Mouse (Mus musculus) forebrain, embryonic 10.5 days (tissue): ENCODE data around the gene Tfpt. TPM values are rescaled to one million over a fixed set of nuclear protein-coding genes. Genes with fewer than 3 reads are reported as not detected.
A peak's percentile ranks its signal among the peaks of the same experiment; 100 is the strongest.

ENCODE experiments used
- DNase-seq: peaks from one replicate; pipeline ENCODE4 v3.0.0-alpha.2; 2017; ENCODE audit warnings: low spot score; ENCODE audit errors: extremely low spot score
- H3K27ac ChIP-seq: fragments of 300-500 bp; sonication (generic); 2 replicates; pipeline ENCODE4 v1.5.1; 2016; ENCODE audit warnings: mild to moderate bottlenecking
- H3K27me3 ChIP-seq: fragments of 300-500 bp; sonication (generic); 2 replicates; pipeline ENCODE4 v1.6.1; 2016; ENCODE audit warnings: mild to moderate bottlenecking; ENCODE audit not compliant: poor library complexity, severe bottlenecking
- H3K36me3 ChIP-seq: fragments of 300-500 bp; sonication (generic); replicated peaks from 2 replicates; pipeline ENCODE4 v1.6.1; 2016; ENCODE audit warnings: mild to moderate bottlenecking, moderate library complexity
- H3K4me1 ChIP-seq: fragments of 300-500 bp; sonication (generic); 2 replicates; pipeline ENCODE4 v1.6.1; 2016
- H3K4me3 ChIP-seq: fragments of 300-500 bp; sonication (generic); 2 replicates; pipeline ENCODE4 v1.5.1; 2016; ENCODE audit warnings: mild to moderate bottlenecking, moderate library complexity
- H3K9me3 ChIP-seq: fragments of 300-500 bp; sonication (generic); 2 replicates; pipeline ENCODE4 v1.6.1; 2016; ENCODE audit warnings: mild to moderate bottlenecking, moderate library complexity
- WGBS: fragments of 180-500 bp; shearing (Covaris S2); methylation state at CpG from one replicate; pipeline ENCODE4 v1.1.7; 2016; 5-methylcytosine and 5-hydroxymethylcytosine counted together
- polyA plus RNA-seq: library from polyadenylated mRNA; unstranded; fragments of >200 nt; fragmentation: Nextera tagmentation; extraction: Ambion mirVana; gene quantifications from 2 replicates; pipeline ENCODE4 v1.2.1, GENCODE M21; 2016

The Tfpt gene
- 29.0 and 30.8 TPM in 2 replicates for polyA plus RNA-seq

DNA sequence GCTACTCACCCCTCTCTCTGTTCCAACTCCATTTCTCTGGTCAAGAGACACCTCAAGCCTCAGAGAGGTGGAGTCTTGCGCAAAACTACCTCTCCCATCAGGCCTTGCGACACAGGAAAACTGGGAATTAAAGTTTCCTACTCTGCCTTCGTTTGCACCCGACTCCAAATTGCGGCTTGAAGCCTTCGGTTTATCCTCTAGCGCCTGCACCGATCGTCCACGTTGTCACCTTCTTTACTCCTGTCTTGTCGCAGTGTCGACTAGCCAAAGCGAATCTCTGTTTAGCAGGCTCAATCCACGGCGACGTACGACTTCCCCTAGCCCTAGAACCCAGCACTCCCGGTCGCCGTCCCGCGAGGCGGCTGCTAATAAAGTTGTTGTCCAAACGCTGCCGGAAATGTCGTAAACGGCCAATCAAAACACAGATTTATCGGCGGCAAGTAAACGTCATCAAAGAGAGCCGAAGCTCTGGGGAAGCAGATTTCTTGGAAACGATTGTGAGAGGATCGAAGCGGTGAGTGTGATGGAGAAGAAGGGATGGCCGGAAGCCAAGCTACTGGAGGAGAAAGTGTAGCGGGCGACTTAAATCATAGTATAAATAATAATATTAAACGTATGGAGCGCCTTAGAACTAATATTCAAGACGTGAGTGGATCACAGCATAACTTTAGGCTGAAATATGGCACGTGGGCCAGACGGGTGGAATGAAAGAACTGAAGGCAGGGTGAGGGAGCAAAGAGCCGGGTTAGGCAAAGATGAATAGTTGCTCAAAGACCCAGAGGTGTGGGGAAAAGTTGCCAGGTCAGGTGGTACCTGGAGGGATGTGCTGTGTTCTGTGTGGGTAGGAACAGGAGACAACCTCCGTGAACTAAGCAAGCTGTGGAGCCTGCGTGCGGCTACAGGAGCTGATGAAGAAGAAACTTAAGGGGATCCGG, at the start of gene Tfpt, which contains the start of gene Prpf31:
TSS of gene Tfpt (minus strand) at position 387 of the 935 bp plus-strand sequence.
TSS of gene Prpf31 (plus strand) at position 443 of the 935 bp plus-strand sequence.
- H3K4me1 ChIP-seq: peaks cover 22% of the 10 kb centered on the region
- peak within 1 kb of the TSS; percentile 77 for H3K4me3 ChIP-seq
- no peaks in the 10 kb centered on the region for H3K27me3 ChIP-seq
- DNase-seq: peak; percentile 96
- H3K9me3 ChIP-seq: no peaks in the 10 kb centered on the region
- 1% methylated on average over 47 of the region's 47 CpGs for WGBS
- H3K36me3 ChIP-seq: peaks cover 55% of the 10 kb centered on the region
- H3K27ac ChIP-seq: peak within 1 kb of the TSS; percentile 88

- Histone ChIP-seq H3K9me3 (no peaks in the 10 kb centered on the region), H3K4me3 (no peak within 1 kb of the TSS), H3K4me1 (no peaks in the 10 kb centered on the region), H3K27me3 (no peaks in the 10 kb centered on the region), H3K27ac (no peak within 1 kb of the TSS), H3K36me3 (peaks cover 21% of the 10 kb centered on the region)
- 51% methylated on average over 9 of the region's 9 CpGs for WGBS
- DNase-seq: no peak
These were observed 47.6 kb upstream of the Tfpt start, which contains the start of gene Tmc4 for GRCm38 (mm10) chr7:3677342-3677741. Tmc4 (minus strand) TSS chr7:3677553.

DNA sequence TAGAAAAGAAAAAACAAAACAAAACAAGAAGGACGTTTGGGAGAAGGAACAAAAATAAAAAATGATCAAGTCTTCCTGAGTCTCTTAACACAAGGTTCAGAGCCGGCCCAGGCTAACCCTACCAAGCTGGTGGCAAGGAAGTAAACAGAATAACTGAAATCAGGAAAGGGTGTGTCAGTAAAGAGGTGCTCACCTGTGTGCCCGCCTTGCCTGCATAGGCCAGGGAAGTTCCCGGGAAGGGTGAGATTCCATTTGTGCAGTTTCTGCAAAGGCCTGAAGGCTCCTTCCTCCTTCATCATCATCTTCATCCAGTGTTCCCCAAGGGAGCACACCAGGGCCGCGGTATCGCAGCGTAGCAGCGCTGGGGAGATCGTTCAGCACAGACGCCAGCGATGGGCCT, 46.6 kb upstream of the Tfpt start:
- 92% methylated on average over 12 of the region's 12 CpGs for WGBS
- Histone ChIP-seq H3K27ac (no peak overlapping the region), H3K36me3 (peaks cover 19% of the 10 kb centered on the region), H3K4me3 (no peak overlapping the region), H3K4me1 (no peaks in the 10 kb centered on the region), H3K9me3 (no peaks in the 10 kb centered on the region), H3K27me3 (no peaks in the 10 kb centered on the region)
- no peak for DNase-seq

DNA sequence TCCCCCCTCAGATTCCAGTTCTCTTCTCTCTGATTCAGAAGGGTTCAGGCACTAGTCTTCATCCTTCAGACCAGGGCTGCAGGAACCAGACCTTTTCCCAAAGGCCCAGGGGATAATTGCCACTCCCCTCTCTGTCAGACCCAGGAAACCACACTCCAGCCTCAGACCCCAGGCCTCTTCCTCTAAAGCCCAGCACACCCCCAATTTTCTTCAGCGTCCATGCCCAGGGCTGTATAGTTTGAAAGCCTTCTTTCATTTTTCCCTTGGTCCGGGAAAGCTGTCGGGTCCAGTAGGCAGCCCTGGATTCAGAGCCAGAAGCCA, 45.5 kb upstream of the Tfpt start:
- no peak overlapping the region for H3K27ac ChIP-seq
- H3K9me3 ChIP-seq: no peaks in the 10 kb centered on the region
- no peaks in the 10 kb centered on the region for H3K4me1 ChIP-seq
- no peak for DNase-seq
- peaks cover 12% of the 10 kb centered on the region; the same call in 1 of the 2 replicates for H3K36me3 ChIP-seq
- no peaks in the 10 kb centered on the region for H3K27me3 ChIP-seq
- WGBS: 83% methylated on average over 3 of the region's 3 CpGs
- no peak overlapping the region for H3K4me3 ChIP-seq

GRCm38 (mm10) chr7:3674507-3675227, 44.9 kb upstream of the Tfpt start:
- DNase-seq: peak; percentile 78
- H3K27me3 ChIP-seq: no peaks in the 10 kb centered on the region
- H3K36me3 ChIP-seq: peaks cover 10% of the 10 kb centered on the region; the same call in 1 of the 2 replicates
- H3K27ac ChIP-seq: no peak overlapping the region
- no peaks in the 10 kb centered on the region for H3K4me1 ChIP-seq
- H3K9me3 ChIP-seq: no peaks in the 10 kb centered on the region
- no peak overlapping the region for H3K4me3 ChIP-seq
- 73% methylated on average over 10 of the region's 10 CpGs for WGBS

GRCm38 (mm10) chr7:3666921-3667391, 37.2 kb upstream of the Tfpt start:
- Histone ChIP-seq H3K9me3 (no peaks in the 10 kb centered on the region), H3K27me3 (no peaks in the 10 kb centered on the region), H3K27ac (no peak overlapping the region; the same call in 1 of the 2 replicates), H3K36me3 (peaks cover 18% of the 10 kb centered on the region), H3K4me3 (peak overlapping the region; percentile 22), H3K4me1 (peaks cover 29% of the 10 kb centered on the region)
- 11% methylated on average over 14 of the region's 14 CpGs for WGBS
- DNase-seq: no peak

- Histone ChIP-seq H3K9me3 (no peaks in the 10 kb centered on the region), H3K4me1 (peaks cover 29% of the 10 kb centered on the region), H3K36me3 (peaks cover 33% of the 10 kb centered on the region), H3K4me3 (peak within 1 kb of the TSS; percentile 75), H3K27ac (peak within 1 kb of the TSS; percentile 90), H3K27me3 (no peaks in the 10 kb centered on the region)
- 6% methylated on average over 45 of the region's 45 CpGs for WGBS
- DNase-seq: peak; percentile 94
These were observed 35.7 kb upstream of the Tfpt start, which contains the start of gene Leng1 for GRCm38 (mm10) chr7:3665215-3666114. Leng1 (minus strand) TSS chr7:3665840.

- Histone ChIP-seq H3K4me3 (peak overlapping the region; percentile 75), H3K27ac (peak overlapping the region; percentile 90), H3K4me1 (peaks cover 29% of the 10 kb centered on the region), H3K27me3 (no peaks in the 10 kb centered on the region), H3K36me3 (peaks cover 41% of the 10 kb centered on the region), H3K9me3 (no peaks in the 10 kb centered on the region)
- peak; percentile 32 for DNase-seq
- 38% methylated on average over 15 of the region's 15 CpGs for WGBS
These were observed 34.9 kb upstream of the Tfpt start for GRCm38 (mm10) chr7:3664524-3665214.

DNA sequence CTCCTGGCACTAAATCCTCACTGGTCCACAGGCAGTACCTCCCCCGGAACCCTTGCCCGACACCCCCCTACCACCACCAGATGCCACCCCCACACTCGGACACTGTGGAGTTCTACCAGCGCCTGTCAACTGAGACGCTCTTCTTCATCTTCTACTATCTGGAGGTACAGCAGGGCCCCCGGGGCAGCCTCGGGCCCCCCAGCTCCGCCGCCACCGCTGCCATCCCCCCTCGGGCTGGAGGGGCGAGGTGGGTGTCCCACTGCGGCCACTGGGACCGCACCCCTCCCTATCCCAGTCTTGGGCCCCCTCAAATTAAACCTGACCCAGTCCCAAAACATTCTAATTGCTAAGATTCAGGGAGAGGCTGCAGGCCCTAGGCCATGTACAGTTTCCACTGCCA, 28.8 kb upstream of the Tfpt start:
- H3K27ac ChIP-seq: no peak overlapping the region
- WGBS: 93% methylated on average over 14 of the region's 14 CpGs
- peaks cover 2% of the 10 kb centered on the region for H3K4me1 ChIP-seq
- DNase-seq: no peak
- H3K9me3 ChIP-seq: no peaks in the 10 kb centered on the region
- peaks cover 100% of the 10 kb centered on the region for H3K36me3 ChIP-seq
- no peak overlapping the region for H3K4me3 ChIP-seq
- no peaks in the 10 kb centered on the region for H3K27me3 ChIP-seq

DNA sequence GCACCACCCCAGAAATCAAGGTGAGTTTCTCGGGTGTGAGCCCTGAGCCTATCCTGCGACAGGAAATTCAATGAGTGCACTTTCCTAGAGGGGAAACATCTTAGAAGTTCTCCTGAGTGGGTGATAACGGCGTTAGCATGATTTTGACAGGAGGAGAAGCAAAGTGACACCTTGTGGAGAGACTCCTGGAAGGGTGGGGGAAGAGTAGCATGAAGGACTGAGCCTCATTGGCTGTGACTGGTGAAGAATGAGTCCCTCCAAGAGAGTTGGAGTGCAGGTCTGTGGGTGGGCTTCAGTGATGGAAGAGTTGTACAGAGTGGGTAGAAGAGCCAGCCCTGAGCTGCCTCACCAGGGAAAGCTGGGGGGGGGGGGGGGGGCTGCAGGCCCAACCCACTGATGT, 27.2 kb upstream of the Tfpt start:
- Histone ChIP-seq H3K27ac (no peak overlapping the region), H3K27me3 (no peaks in the 10 kb centered on the region), H3K9me3 (no peaks in the 10 kb centered on the region), H3K4me1 (no peaks in the 10 kb centered on the region), H3K36me3 (peaks cover 100% of the 10 kb centered on the region), H3K4me3 (no peak overlapping the region)
- no peak for DNase-seq
- WGBS: 90% methylated on average over 4 of the region's 4 CpGs

DNA sequence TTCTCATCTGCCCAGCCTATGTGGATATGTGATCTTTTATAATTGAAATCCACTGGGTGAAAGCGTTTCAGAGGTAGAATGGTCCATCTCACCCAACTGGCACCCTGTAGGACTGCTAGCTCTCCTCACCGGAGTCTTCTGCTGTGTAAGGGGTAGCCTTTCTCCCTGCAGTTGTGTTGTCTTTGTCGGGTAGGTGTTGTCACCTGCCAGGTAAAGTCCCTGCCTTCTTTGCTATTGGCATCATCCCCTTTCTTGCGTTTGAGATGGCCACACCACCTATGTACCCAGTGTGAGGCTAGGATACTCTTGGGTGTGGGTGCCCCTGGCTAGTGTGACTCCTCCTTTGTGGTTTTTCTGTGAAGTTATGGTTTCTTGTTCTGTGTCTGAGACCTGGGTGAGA, 16.9 kb upstream of the Tfpt start:
- Histone ChIP-seq H3K9me3 (no peaks in the 10 kb centered on the region), H3K4me3 (peak overlapping the region; percentile 99), H3K4me1 (peaks cover 40% of the 10 kb centered on the region), H3K36me3 (peaks cover 57% of the 10 kb centered on the region), H3K27ac (peak overlapping the region; percentile 97), H3K27me3 (no peaks in the 10 kb centered on the region)
- DNase-seq: no peak
- WGBS: 75% methylated on average over 4 of the region's 4 CpGs
